Mouse (Mus musculus) brain, embryonic 14.5 days (tissue): ENCODE measurements around the gene Slx4ip. TPM values are rescaled to one million over a fixed set of nuclear protein-coding genes. Genes with fewer than 3 reads are reported as not detected.
A peak's percentile ranks its signal among the peaks of the same experiment; 100 is the strongest.

Experiments used
- DNase-seq: peaks from one replicate; pipeline ENCODE4 v3.0.0-alpha.2; 2011; ENCODE audit warnings: low read depth
- CTCF ChIP-seq: fragments of 200-500 bp; IDR thresholded peaks from 2 replicates; pipeline ENCODE4 v1.5.1; 2012; ENCODE audit warnings: inconsistent platforms, mild to moderate bottlenecking, moderate library complexity, borderline replicate concordance; ENCODE audit not compliant: insufficient read depth, insufficient read length; ENCODE audit errors: extremely low read depth
- POLR2A ChIP-seq: fragments of 200-500 bp; IDR thresholded peaks from 2 replicates; pipeline ENCODE4 v1.6.1; 2012; ENCODE audit warnings: mild to moderate bottlenecking, inconsistent platforms, borderline replicate concordance; ENCODE audit not compliant: poor library complexity, insufficient read depth, insufficient read length, severe bottlenecking; ENCODE audit errors: extremely low read depth
- polyA plus RNA-seq: library from polyadenylated mRNA; depleted of rRNA; stranded (reverse); fragments of >200 nt; gene quantifications from 2 replicates; pipeline ENCODE4 v1.2.3, GENCODE M21; 2012; rRNA removed

The Slx4ip gene
- polyA plus RNA-seq, 1 experiment, result 8.3 TPM

DNA sequence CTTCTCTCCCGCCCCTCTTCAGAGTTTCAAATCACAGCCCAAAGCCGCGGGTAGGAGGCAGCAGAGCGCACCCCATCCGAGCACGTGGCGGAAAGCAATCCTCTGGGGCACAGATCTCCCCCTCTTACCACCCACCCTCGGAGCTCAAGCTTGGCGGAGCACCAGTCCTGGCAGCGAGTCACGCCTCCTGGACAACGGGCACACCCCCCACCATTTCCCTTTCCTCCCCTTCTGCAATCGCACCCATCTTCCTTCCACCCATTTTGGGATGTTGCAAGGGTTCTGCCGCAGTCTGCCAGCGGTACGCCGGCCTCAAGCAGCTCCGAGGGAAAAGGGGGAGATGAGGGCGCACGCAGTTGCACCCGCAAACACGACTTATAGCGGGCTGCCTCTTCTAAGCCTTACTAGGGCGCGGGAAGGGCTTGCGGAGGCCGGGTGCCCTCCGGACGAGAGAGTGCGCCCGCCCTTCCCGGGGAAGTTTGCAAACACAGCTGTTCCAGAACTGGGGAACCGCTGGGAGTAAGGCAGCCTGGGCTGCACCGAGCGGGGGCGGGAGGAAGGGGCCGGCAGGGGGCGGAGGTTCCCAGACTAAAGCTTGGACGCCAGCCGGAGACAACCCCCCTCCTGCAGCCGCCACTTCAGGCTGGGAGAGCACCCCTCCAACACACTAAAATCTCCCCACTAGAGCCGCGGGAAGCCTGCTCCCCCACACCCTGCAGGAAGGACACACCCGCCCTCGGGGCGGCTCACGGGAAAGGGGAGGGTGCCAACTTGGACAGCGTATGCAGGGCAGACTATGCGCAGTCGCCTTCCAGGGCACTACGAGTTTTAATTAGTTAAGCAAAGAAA lies 223.5 kb downstream of the Slx4ip start:
- peak; percentile 94 for DNase-seq
- TF ChIP-seq POLR2A, result no peak
- peak; percentile 76 for TF ChIP-seq CTCF

DNA sequence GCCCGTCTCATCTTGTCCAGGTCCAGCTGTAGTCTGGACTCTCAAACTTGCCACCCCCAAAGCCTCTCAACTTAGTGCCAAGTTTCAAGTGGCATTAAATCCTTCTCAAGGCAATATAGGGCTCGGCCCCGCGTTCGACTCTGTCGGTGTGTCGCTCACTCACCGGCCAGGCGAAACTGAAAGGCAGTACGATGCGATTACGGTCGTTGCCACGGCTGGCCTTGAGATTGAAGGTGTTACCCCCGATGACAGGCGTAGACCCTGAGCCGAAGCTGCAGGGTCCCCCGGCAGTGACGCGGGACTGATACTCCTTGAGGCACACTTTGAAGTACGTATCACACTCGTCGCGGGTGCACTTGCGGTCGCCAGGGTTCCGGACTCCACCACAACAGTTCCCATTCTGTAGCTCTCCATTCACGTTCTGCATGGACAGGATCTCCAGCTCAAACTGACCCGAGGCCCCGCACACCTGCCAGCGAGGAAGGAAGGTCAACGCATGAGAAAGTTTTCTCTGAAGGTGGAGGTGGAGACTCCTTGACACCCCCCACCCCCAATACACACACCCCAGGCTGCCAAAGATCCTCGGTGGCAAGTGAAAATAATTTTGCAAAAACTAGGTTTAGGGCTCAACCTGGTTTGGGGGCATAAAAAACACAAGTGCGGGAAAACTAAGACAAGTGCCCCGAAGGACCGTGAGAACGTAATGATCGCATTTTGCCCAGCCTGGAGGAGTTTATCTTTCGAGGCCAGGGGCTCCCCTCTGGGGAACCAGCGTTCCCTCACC lies 224.4 kb downstream of the Slx4ip start:
- TF ChIP-seq CTCF, result no peak
- no peak for TF ChIP-seq POLR2A
- peak; percentile 49 for DNase-seq

DNA sequence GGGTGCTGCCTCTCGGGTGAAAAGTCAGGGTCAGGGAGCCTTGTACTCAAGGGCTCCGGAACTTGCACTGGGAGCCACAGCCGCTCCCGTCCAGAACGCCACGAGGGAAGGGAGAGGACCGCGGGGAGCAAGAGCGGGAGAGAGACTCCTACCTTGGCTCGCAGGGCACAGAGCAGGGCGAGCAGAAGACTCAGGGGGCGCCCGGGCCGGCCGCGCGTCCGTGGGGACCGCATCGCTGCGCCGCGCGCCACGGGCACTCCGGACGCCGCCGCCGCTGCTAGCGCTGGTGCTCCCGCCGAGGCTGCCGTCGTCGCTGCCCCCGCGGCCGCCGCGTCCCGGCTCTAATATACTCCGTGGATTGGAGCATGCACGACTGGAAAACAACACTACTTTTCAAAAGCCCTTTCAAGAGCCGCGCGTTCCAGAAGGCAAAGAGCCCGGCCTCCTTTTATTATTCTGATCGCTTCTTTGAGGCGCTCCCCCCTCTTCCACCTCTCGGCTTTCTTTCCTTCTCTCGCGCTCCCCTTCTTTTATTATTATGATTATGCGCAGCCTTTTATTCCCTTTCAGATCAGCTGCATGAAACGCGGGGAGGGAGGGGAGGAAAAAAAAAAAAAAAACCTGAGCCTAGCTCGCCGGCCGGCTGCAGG lies 225.1 kb downstream of the Slx4ip start, which contains the start of gene Jag1:
Gene Jag1 (minus strand): TSS at position 620 of the 650 bp plus-strand sequence.
- TF ChIP-seq POLR2A (0 out of 2 replicates have a peak, but pooled peaks have one; percentile 38), CTCF (no peak)
- DNase-seq, result peak; percentile 87

DNA sequence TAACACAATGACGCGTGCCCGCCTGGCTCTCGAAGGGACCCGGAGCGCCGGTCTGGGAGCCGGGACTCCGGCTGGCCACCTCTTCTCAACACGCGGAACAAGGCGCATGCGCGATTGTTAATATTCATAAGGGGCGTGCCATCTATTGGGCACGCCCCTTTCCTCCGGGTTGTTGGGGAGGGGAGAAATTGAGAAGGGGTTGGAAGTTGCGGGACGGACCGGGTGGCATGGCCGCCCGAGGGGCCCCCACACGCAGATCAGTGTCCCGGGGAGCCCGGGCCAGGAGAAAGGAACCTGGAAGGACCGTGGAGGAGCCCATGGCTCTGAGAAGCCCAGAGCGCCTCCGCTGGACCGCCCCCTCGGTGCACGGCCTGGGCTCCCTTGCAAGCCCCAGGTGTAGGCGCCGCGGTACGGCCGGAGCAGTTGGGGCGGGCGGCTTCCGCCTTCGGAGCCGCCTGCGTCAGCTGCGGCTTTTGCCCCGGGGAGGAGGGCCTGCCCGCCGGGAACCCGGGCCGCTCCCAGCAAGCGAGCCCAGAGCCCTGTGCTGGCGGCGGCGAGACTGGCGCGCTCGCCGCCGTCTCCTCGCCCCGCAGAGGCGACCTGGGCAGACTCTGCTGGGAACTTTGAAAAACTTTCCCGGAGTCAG lies 225.8 kb downstream of the Slx4ip start:
- peak; percentile 96 for DNase-seq
- TF ChIP-seq POLR2A (peak; percentile 35; the same call in 1 of the 2 replicates), CTCF (no peak)

DNA sequence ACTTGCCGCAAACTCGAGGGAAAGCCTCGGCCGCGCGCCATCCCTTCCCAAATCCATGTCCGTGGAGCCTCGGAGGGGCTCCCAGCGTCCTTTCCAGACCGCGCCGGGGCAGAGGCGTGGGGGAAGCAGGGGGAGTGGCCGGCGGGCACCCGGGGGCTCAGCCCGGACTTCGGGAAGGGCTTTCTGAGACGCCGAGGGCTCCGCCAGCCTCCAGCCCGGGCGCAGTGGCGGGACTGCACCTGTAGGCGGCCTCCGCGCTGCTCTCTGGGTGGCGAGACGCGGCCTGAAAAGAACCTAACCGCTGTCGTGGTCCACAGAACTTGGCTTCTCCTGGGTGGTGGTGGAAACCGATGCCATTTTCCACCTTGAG lies 226.3 kb downstream of the Slx4ip start:
- DNase-seq, result peak; percentile 90
- peak; percentile 75 for TF ChIP-seq CTCF
- no peak for TF ChIP-seq POLR2A

Other genes starting within 250 kb of the Slx4ip start
- 111 and 153 TPM in 2 replicates for gene Snap25, start 177.8 kb upstream of the Slx4ip start, polyA plus RNA-seq
- 50.7 TPM in 1 of 2 replicates, not detected in the other for gene AL731706.2, start 5.5 kb upstream of the Slx4ip start, polyA plus RNA-seq
- gene AL731706.1, start 171 bp downstream of the Slx4ip start, polyA plus RNA-seq, result 10.0 and 12.5 TPM in 2 replicates
- gene Mkks, start 171 bp downstream of the Slx4ip start, polyA plus RNA-seq, result 9.9 and 10.6 TPM in 2 replicates
- gene Jag1, start 225.4 kb downstream of the Slx4ip start, polyA plus RNA-seq, result 3.6 and 13.0 TPM in 2 replicates